Mouse (Mus musculus) kidney, embryonic 15.5 days (tissue): ENCODE results near the gene Mga. TPM values are rescaled to one million over a fixed set of nuclear protein-coding genes. Genes with fewer than 3 reads are reported as not detected.

Experiments used
- ATAC-seq: fragments of 200-750 bp; cut with Nextera tagmentation; replicated peaks from 2 replicates; pipeline ENCODE4 v1.8.0; 2017; ENCODE audit warnings: moderate TSS enrichment; ENCODE audit not compliant: low FRiP score
- H3K27ac ChIP-seq: fragments of 300-500 bp; sonication (generic); 2 replicates; pipeline ENCODE4 v1.5.1; 2015; ENCODE audit warnings: mild to moderate bottlenecking, inconsistent platforms
- H3K27me3 ChIP-seq: fragments of 300-500 bp; sonication (generic); 2 replicates; pipeline ENCODE4 v1.6.1; 2015; ENCODE audit warnings: inconsistent platforms
- H3K36me3 ChIP-seq: fragments of 300-500 bp; sonication (generic); 2 replicates; pipeline ENCODE4 v1.6.1; 2015; ENCODE audit warnings: inconsistent platforms
- H3K4me1 ChIP-seq: fragments of 300-500 bp; sonication (generic); 2 replicates; pipeline ENCODE4 v1.6.1; 2015; ENCODE audit warnings: inconsistent platforms
- H3K4me2 ChIP-seq: fragments of 300-500 bp; sonication (generic); 2 replicates; pipeline ENCODE4 v1.6.1; 2015; ENCODE audit warnings: moderate library complexity, mild to moderate bottlenecking, inconsistent platforms
- H3K4me3 ChIP-seq: fragments of 300-500 bp; sonication (generic); replicated peaks from 2 replicates; pipeline ENCODE4 v1.5.1; 2015; ENCODE audit warnings: mild to moderate bottlenecking, inconsistent platforms
- H3K9ac ChIP-seq: fragments of 300-500 bp; sonication (generic); 2 replicates; pipeline ENCODE4 v1.6.1; 2015; ENCODE audit warnings: mild to moderate bottlenecking, inconsistent platforms
- H3K9me3 ChIP-seq: fragments of 300-500 bp; sonication (generic); replicated peaks from 2 replicates; pipeline ENCODE4 v1.6.1; 2016; ENCODE audit warnings: inconsistent platforms
- WGBS: fragments of 180-500 bp; shearing (Covaris S2); methylation state at CpG from one replicate; pipeline ENCODE4 v1.1.7; 2015; ENCODE audit warnings: mixed read lengths; 5-methylcytosine and 5-hydroxymethylcytosine counted together
- polyA plus RNA-seq: library from polyadenylated mRNA; unstranded; fragments of >200 nt; fragmentation: Nextera tagmentation; extraction: Ambion mirVana; gene quantifications from 2 replicates; pipeline ENCODE4 v1.2.1, GENCODE M21; 2015

The Mga gene
- polyA plus RNA-seq, 1 experiment from 2014 or later = 31.7 TPM

DNA sequence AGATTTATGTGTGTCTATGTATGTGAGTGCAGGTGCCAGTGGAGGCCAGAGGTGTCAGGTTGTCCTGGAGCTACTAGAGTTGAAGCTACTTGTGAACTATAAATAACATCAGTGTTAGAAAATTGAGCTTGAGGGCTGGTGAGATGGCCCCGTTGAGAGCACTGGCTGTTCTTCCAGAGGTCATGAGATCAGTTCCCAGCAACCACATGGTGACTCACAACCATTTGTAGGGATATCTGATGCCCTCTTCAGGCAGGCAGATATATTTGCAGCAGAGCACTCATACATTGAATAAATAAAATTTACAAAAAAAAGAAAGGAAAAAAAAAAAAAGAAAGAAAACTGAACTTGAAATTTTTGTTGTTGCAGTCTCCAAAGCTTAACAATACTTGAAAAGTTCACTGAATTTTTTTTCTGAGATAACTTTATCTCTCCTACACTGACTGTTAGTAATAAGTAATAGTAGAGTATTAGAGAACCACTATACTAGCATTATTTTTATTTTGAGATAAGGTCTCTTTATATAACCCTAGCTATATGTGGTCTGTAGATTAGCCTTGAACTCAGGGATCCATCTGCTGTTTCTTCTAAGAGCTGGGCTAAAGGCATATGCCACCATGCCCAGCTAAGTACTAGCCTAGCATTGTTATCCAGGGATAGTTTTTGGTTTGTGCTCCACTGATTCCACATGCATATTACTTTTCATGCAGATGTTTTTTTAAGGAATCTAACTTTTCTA lies 20.8 kb downstream of the Mga start:
- H3K27me3 ChIP-seq = no peaks in the 10 kb centered on the region
- ATAC-seq = no peak
- no peak overlapping the region for H3K4me3 ChIP-seq
- 26% methylated on average over 1 of the region's 1 CpGs for WGBS
- no peak overlapping the region for H3K27ac ChIP-seq
- H3K36me3 ChIP-seq = peaks cover 39% of the 10 kb centered on the region
- H3K9ac ChIP-seq = no peak overlapping the region
- peaks cover 4% of the 10 kb centered on the region; the same call in 1 of the 2 replicates for H3K4me1 ChIP-seq
- no peak overlapping the region for H3K4me2 ChIP-seq
- no peaks in the 10 kb centered on the region for H3K9me3 ChIP-seq

DNA sequence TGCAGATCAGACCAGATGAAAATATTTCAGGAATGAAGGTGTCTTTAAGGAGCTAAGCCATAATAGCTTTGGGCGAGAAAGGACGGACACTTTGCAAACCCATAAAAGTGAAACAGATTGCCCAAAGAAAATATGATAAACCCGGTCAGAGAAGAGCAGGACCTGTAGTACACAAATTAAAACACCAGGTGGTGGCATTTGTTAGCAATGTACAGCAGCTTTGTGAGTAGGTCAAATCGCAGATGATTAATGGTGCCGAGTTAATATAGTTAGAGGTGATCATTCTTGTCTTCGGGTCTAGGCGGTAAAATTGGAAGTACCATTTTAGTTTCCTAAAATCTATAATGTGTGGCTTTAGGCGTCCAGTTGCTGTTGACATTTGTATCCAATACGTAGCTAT lies 73.5 kb downstream of the Mga start:
- WGBS = 41% methylated on average over 9 of the region's 9 CpGs
- Histone ChIP-seq H3K27ac (no peak overlapping the region), H3K9ac (no peak overlapping the region), H3K4me1 (peaks cover 20% of the 10 kb centered on the region), H3K27me3 (no peaks in the 10 kb centered on the region), H3K4me3 (no peak overlapping the region), H3K9me3 (no peaks in the 10 kb centered on the region), H3K4me2 (no peak overlapping the region), H3K36me3 (peaks cover 15% of the 10 kb centered on the region; the same call in 1 of the 2 replicates)
- no peak for ATAC-seq

DNA sequence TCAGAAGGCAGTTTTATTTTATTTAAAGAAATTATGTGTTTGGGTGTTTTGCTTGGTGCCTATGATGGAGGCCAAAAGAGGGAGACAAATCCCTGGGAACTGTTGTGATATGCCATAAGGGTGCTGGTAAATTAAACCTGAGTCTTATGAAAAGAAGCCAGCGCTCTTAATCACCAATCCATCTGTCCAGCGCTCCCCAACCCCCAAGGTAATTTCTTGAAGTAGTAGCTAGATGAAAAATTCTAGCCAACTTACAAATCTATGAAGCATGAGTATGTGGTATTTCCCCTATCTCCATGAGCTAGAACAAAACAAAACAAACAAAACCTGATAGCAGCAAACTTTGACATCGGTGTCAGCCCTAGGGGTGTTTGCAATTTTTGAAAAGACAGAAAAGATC lies 74.3 kb downstream of the Mga start:
- 81% methylated on average over 3 of the region's 3 CpGs for WGBS
- no peak for ATAC-seq
- Histone ChIP-seq H3K36me3 (peaks cover 10% of the 10 kb centered on the region; the same call in 1 of the 2 replicates), H3K4me1 (peaks cover 20% of the 10 kb centered on the region), H3K27me3 (no peaks in the 10 kb centered on the region), H3K27ac (peak overlapping the region; percentile 67), H3K9ac (no peak overlapping the region), H3K9me3 (no peaks in the 10 kb centered on the region), H3K4me3 (no peak overlapping the region; the same call in 1 of the 2 replicates), H3K4me2 (peak overlapping the region; percentile 63)

DNA sequence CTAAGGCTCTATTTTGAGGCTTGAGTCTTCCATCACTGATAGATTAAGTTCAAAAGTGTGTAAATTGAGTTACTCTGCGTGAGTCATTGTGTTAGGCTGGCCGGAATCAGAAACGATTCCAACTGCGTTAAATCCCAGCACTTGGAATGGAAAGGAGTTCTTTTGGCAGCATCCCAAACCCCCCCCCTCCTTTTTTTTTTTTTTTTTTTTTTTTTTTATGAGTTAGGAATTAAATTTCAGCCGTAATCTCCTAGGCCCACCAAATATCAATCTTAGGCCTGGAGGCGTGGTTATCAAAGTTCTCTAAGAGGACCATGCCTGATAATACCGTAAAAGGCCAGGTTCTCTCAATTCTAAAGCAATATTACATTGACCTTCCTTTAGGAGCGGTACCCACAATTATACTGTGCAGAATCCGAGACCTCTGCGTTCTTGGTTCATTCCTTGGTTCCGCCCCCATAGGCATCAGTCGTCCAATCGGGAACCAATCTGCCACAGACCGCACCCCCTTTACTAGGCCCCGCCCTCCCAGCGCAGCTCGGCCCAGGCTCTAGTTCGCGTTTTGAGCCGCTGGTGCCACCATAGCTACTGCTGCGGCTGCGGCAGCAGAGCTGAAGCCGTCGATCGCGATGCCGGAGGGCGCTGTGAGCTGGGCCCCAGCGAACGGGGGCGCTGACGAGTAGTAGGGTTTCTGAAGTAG lies 75.0 kb downstream of the Mga start:
- peaks cover 20% of the 10 kb centered on the region for H3K4me1 ChIP-seq
- H3K36me3 ChIP-seq = 0 out of 2 replicates have a peak, but pooled peaks cover 5% of the 10 kb centered on the region
- peak; percentile 99 for ATAC-seq
- H3K27me3 ChIP-seq = no peaks in the 10 kb centered on the region
- H3K9ac ChIP-seq = peak overlapping the region; percentile 74
- H3K4me3 ChIP-seq = peak overlapping the region; percentile 71
- peak overlapping the region; percentile 63 for H3K4me2 ChIP-seq
- peak overlapping the region; percentile 77 for H3K27ac ChIP-seq
- no peaks in the 10 kb centered on the region for H3K9me3 ChIP-seq
- WGBS = 2% methylated on average over 32 of the region's 32 CpGs

DNA sequence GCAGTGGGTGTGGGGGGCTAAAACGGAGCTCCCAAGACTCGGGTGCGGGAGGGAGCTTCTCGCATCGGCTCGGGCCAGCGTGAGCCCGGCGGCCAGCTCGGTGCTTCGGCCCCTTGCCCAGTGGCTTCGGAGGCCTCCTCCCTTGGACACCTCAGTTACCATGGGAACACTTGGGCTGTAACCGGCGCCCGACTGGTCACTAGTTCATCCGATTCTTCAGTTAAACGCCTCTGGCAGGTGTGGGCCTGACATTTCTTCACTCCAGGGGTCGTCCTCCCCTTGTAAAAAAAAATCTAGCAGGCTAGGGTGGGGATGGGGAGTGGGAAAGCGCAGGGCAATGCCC lies 75.5 kb downstream of the Mga start, which contains the start of gene Mapkbp1:
TSS of gene Mapkbp1 (plus strand) at position 163 of the 343 bp plus-strand sequence.
- WGBS = under 1% methylated on average over 19 of the region's 19 CpGs
- H3K4me1 ChIP-seq = peaks cover 20% of the 10 kb centered on the region
- peak within 1 kb of the TSS; percentile 74 for H3K9ac ChIP-seq
- H3K27ac ChIP-seq = peak within 1 kb of the TSS; percentile 77
- H3K9me3 ChIP-seq = no peaks in the 10 kb centered on the region
- peak within 1 kb of the TSS; percentile 63 for H3K4me2 ChIP-seq
- H3K36me3 ChIP-seq = 0 out of 2 replicates have a peak, but pooled peaks cover 5% of the 10 kb centered on the region
- ATAC-seq = peak; percentile 90
- H3K4me3 ChIP-seq = peak within 1 kb of the TSS; percentile 71
- no peaks in the 10 kb centered on the region for H3K27me3 ChIP-seq

DNA sequence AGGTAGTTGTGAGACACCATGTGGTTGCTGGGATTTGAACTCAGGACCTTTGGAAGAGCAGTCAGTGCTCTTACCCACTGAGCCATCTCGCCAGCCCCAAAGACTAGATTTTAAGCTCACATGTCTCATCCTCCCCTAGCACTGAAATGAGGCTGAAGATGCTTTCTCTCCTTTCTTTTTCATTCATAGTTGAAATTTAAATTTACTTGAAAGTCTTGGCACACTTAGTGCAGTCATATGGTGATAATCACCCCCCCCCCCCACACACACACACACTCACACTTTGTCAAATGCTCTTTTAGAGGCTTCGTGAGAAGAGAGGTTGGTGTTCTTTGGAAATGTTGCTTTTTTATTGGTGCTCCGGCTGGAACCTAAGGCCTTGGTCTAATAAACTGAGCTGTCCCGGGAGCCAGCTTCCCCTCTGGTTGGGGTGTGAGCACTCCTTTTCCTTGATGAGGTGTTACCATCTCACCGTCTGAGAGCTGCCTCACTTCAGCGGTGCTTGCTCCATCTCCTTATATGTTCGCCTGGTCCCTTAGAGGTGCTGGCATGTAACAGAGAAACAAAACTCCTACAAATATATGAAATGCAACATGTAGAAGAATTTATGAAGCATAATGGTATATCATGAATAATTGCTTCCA lies 83.4 kb downstream of the Mga start:
- Histone ChIP-seq H3K4me3 (no peak overlapping the region), H3K27me3 (no peaks in the 10 kb centered on the region), H3K9me3 (no peaks in the 10 kb centered on the region), H3K9ac (no peak overlapping the region), H3K4me2 (no peak overlapping the region), H3K27ac (no peak overlapping the region), H3K36me3 (peaks cover 15% of the 10 kb centered on the region), H3K4me1 (peaks cover 6% of the 10 kb centered on the region; the same call in 1 of the 2 replicates)
- WGBS = 60% methylated on average over 7 of the region's 7 CpGs
- ATAC-seq = no peak

DNA sequence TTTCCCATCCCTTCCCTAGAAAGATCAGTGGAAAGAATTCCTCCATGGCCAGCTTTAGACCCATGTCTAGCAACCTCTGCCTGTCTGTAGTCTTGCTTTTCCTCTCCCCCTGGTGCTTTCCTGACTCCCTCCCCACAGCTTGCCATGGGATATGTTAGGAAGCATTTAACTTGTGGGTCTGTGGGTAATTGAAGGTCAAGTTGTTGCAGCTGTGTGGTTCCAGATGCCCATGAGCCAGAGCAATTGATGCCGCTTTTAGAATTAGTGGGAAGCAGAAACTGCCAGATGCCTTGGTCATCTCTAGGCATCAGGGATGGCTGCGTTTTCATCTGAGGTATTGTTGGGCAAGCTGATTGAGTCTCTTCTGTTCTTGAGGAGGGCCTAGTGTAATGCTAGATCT lies 84.6 kb downstream of the Mga start:
- Histone ChIP-seq H3K4me3 (no peak overlapping the region), H3K9ac (no peak overlapping the region)
- no peak for ATAC-seq

DNA sequence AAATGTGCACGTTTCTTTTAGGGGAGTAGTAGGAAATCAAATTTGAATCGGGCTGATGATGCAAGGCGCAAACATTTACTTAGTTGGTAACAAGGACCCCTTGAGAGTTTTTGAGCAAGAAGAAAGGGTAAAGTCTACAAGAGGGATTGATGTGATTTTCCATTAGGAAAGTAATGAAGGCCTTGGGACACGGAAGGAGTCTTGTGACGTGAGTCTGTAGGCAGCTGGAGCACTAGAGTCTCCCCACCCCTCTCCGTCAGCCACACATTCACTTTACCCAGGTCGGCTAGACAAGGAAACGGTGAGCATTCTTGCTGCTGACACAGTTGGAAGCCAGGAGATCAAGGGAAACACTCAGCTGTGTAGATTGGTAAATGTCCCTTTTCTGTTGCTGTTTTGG lies 88.8 kb downstream of the Mga start:
- WGBS = 73% methylated on average over 8 of the region's 8 CpGs

More for the DNA sequence above, 84.6 kb downstream of the Mga start:
- Histone ChIP-seq H3K4me2 (no peak overlapping the region), H3K36me3 (peaks cover 15% of the 10 kb centered on the region), H3K4me1 (peaks cover 6% of the 10 kb centered on the region; the same call in 1 of the 2 replicates), H3K9me3 (no peaks in the 10 kb centered on the region), H3K27me3 (no peaks in the 10 kb centered on the region), H3K27ac (no peak overlapping the region)
- 81% methylated on average over 2 of the region's 2 CpGs for WGBS

DNA sequence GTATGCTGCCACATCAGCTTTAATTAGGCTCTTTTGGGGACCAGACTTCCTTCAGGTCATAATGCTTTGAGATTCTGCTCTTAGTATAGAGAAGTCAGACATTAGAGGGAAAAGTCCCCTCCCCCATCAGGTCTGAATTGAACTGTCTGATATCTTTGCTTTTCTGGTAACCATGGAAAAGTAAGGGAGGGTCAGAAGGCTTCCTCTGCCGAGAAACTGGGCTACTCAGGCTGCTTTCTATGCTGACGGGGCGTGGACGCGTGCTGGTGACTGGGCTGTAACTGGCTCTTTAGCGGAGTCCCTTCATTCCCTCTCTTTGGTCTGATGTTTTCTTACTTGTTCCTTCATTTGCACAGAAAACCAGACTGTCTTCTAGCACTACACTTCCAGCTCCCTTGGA lies 89.3 kb downstream of the Mga start:
- no peak for ATAC-seq
- no peaks in the 10 kb centered on the region for H3K27me3 ChIP-seq
- H3K9me3 ChIP-seq = no peaks in the 10 kb centered on the region
- H3K4me3 ChIP-seq = no peak overlapping the region
- H3K27ac ChIP-seq = no peak overlapping the region
- H3K36me3 ChIP-seq = peaks cover 15% of the 10 kb centered on the region
- no peaks in the 10 kb centered on the region for H3K4me1 ChIP-seq
- 72% methylated on average over 6 of the region's 6 CpGs for WGBS
- H3K4me2 ChIP-seq = no peak overlapping the region
- no peak overlapping the region for H3K9ac ChIP-seq

More for the DNA sequence above, 88.8 kb downstream of the Mga start:
- Histone ChIP-seq H3K4me2 (no peak overlapping the region), H3K9me3 (no peaks in the 10 kb centered on the region), H3K4me3 (no peak overlapping the region), H3K27ac (no peak overlapping the region), H3K36me3 (peaks cover 15% of the 10 kb centered on the region), H3K27me3 (no peaks in the 10 kb centered on the region), H3K4me1 (no peaks in the 10 kb centered on the region), H3K9ac (no peak overlapping the region)
- ATAC-seq = no peak

DNA sequence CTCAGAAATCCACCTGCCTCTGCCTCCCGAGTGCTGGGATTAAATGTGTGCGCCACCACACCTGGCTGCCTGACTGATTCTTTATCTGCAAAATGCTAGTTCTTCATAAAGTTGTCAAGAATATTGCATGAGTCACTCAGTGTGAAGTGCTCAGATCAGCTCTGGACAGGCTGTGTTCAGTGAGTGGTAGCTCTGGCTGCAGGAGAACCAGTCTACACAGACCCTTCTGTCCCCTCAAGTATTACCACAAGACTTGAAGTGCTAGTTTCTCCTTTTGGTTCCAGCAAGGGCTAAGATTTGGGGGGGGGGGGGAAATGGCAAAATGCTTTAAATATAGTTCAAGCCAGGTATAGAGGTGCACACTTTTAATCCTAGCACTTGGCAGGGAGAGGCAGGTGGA lies 90.4 kb downstream of the Mga start:
- H3K4me1 ChIP-seq = no peaks in the 10 kb centered on the region
- no peaks in the 10 kb centered on the region for H3K9me3 ChIP-seq
- H3K4me2 ChIP-seq = no peak overlapping the region
- H3K4me3 ChIP-seq = no peak overlapping the region
- H3K9ac ChIP-seq = no peak overlapping the region
- no peaks in the 10 kb centered on the region for H3K27me3 ChIP-seq
- peaks cover 5% of the 10 kb centered on the region; the same call in 1 of the 2 replicates for H3K36me3 ChIP-seq
- no peak for ATAC-seq
- 99% methylated on average over 2 of the region's 2 CpGs for WGBS
- H3K27ac ChIP-seq = no peak overlapping the region

DNA sequence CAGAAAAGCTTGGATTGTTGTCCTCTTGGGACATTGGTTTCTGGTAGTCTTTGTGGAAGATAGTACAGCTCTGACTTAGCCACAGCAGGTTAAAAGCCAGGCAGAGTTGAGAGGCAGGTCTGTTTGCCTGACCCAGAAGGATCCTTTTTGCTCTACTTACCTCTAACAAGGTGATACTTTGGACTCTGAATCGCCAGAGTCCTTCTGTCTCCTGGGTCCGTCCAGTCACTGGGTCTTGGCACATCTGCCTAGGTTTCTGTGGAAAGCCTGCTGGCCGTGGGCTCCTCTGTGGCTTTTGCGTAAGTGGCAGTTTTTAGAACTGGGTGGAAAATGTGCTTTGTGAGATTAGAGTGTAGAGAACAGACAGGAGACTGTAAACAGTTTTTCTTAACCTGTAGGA lies 91.9 kb downstream of the Mga start:
- H3K36me3 ChIP-seq = no peaks in the 10 kb centered on the region
- no peak overlapping the region for H3K9ac ChIP-seq
- H3K27ac ChIP-seq = no peak overlapping the region
- 0 out of 2 replicates have a peak, but pooled peaks cover 3% of the 10 kb centered on the region for H3K4me1 ChIP-seq
- H3K27me3 ChIP-seq = no peaks in the 10 kb centered on the region
- no peak for ATAC-seq
- no peaks in the 10 kb centered on the region for H3K9me3 ChIP-seq
- WGBS = 87% methylated on average over 4 of the region's 4 CpGs
- H3K4me2 ChIP-seq = no peak overlapping the region
- H3K4me3 ChIP-seq = no peak overlapping the region

DNA sequence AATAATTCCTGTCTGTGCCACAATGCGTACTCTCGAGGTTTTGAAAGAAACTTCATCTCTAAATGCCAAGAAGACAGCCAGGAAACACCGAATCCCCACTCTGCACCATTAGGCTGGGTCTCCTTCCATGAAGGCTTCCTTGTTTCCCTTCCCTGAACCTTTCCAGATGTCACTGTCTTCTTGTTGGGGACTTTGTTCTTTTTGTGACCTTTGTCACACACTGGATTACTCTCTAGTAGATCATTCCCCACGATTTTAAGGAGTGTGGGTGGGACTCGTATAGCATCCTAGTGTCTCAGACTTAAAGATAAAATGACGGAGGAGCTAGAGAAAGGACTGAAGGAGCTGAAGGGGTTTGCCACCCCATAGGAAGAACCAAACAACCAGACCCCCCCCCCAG lies 93.9 kb downstream of the Mga start:
- no peaks in the 10 kb centered on the region for H3K36me3 ChIP-seq
- 76% methylated on average over 6 of the region's 6 CpGs for WGBS
- ATAC-seq = no peak

More for the DNA sequence above, 93.9 kb downstream of the Mga start:
- Histone ChIP-seq H3K9me3 (no peaks in the 10 kb centered on the region), H3K27me3 (no peaks in the 10 kb centered on the region), H3K27ac (no peak overlapping the region), H3K9ac (no peak overlapping the region), H3K4me3 (no peak overlapping the region), H3K4me1 (peaks cover 18% of the 10 kb centered on the region), H3K4me2 (no peak overlapping the region)
